Mouse (Mus musculus) liver, postnatal 0 days (tissue): Measurements from ENCODE around the gene Fam189a1. TPM values are rescaled to one million over a fixed set of nuclear protein-coding genes. Genes with fewer than 3 reads are reported as not detected.
A peak's percentile ranks its signal among the peaks of the same experiment; 100 is the strongest.

ENCODE experiments used
- ATAC-seq: fragments of 200-750 bp; cut with Nextera tagmentation; 2 replicates; pipeline ENCODE4 v1.8.0; 2017; ENCODE audit warnings: mild to moderate bottlenecking, moderate library complexity
- DNase-seq: peaks from one replicate; pipeline ENCODE4 v3.0.0-alpha.2; 2016
- H3K27ac ChIP-seq: fragments of 300-500 bp; sonication (generic); 2 replicates; pipeline ENCODE4 v1.5.1; 2014; ENCODE audit warnings: antibody characterized with exemption, moderate library complexity, mild to moderate bottlenecking, low read depth
- H3K27me3 ChIP-seq: fragments of 300-500 bp; sonication (generic); 2 replicates; pipeline ENCODE4 v1.6.1; 2014; ENCODE audit warnings: low read length, control low read depth, mixed read lengths; ENCODE audit not compliant: insufficient read depth
- H3K36me3 ChIP-seq: fragments of 300-500 bp; sonication (generic); replicated peaks from 2 replicates; pipeline ENCODE4 v1.6.1; 2014; ENCODE audit warnings: mild to moderate bottlenecking, control low read depth, low read length, moderate library complexity, mixed read lengths; ENCODE audit not compliant: insufficient read depth
- H3K4me1 ChIP-seq: fragments of 300-500 bp; sonication (generic); 2 replicates; pipeline ENCODE4 v1.6.1; 2014; ENCODE audit warnings: antibody characterized with exemption, mild to moderate bottlenecking, control low read depth; ENCODE audit not compliant: insufficient read depth
- H3K4me2 ChIP-seq: fragments of 300-500 bp; sonication (generic); 2 replicates; pipeline ENCODE4 v1.6.1; 2014; ENCODE audit warnings: low read depth, mild to moderate bottlenecking, low read length, moderate library complexity, mixed read lengths
- H3K4me3 ChIP-seq: fragments of 300-500 bp; sonication (generic); 2 replicates; pipeline ENCODE4 v1.5.1; 2014; ENCODE audit warnings: low read depth, low read length
- H3K9ac ChIP-seq: fragments of 300-500 bp; sonication (generic); replicated peaks from 2 replicates; pipeline ENCODE4 v1.6.1; 2014; ENCODE audit warnings: mild to moderate bottlenecking, moderate library complexity
- H3K9me3 ChIP-seq: fragments of 300-500 bp; sonication (generic); 2 replicates; pipeline ENCODE4 v1.6.1; 2016; ENCODE audit warnings: mild to moderate bottlenecking, control low read depth, low read length, mixed read lengths
- CTCF ChIP-seq: sonication (generic); IDR thresholded peaks from 2 replicates; pipeline ENCODE4 v1.5.1; 2016; ENCODE audit warnings: antibody characterized with exemption, low read depth
- EP300 ChIP-seq: IDR thresholded peaks from 2 replicates; pipeline ENCODE4 v1.6.1; 2016; ENCODE audit warnings: antibody characterized with exemption, low read depth, mild to moderate bottlenecking
- WGBS: fragments of 180-500 bp; shearing (Covaris S2); extraction: QIAGEN DNeasy Blood & Tissue Kit; methylation state at CpG from one replicate; pipeline ENCODE4 v1.1.7; 2014; ENCODE audit not compliant: insufficient replicate concordance; 5-methylcytosine and 5-hydroxymethylcytosine counted together
- polyA plus RNA-seq: library from polyadenylated mRNA; unstranded; fragments of >200 nt; fragmentation: Nextera tagmentation; extraction: Ambion mirVana; gene quantifications from 2 replicates; pipeline ENCODE4 v1.2.1, GENCODE M21; 2015

The Fam189a1 gene
- polyA plus RNA-seq, 1 experiment from 2014 or later, result 0.36 TPM

DNA sequence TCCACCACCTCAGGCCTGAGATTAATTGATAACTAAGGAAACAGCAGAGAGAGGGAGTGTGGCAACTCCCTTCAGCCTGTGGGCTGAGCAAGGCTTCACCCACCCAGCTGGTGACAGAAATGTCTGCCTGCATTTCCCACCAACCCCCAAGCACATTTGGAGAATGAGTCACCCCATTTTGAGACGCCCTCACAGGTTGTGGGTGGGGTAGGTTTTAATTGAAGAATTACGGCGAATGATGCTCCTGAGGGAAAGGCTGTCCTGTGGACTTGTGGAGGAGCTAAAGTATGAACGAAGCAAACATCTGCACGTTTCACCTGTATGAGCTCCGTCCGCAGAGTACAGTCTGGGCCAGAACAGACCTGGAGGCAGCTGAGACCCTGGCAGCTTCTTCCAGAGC, 404.2 kb downstream of the Fam189a1 start:
- no peaks in the 10 kb centered on the region for H3K27me3 ChIP-seq
- no peak for TF ChIP-seq CTCF
- no peak for TF ChIP-seq EP300
- H3K4me1 ChIP-seq, result peaks cover 5% of the 10 kb centered on the region; the same call in 1 of the 2 replicates
- no peak overlapping the region for H3K27ac ChIP-seq
- H3K36me3 ChIP-seq, result no peaks in the 10 kb centered on the region
- ATAC-seq, result no peak
- H3K4me3 ChIP-seq, result no peak overlapping the region
- 89% methylated on average over 7 of the region's 7 CpGs for WGBS
- no peaks in the 10 kb centered on the region for H3K9me3 ChIP-seq
- DNase-seq, result no peak
- no peak overlapping the region for H3K9ac ChIP-seq
- no peak overlapping the region for H3K4me2 ChIP-seq

DNA sequence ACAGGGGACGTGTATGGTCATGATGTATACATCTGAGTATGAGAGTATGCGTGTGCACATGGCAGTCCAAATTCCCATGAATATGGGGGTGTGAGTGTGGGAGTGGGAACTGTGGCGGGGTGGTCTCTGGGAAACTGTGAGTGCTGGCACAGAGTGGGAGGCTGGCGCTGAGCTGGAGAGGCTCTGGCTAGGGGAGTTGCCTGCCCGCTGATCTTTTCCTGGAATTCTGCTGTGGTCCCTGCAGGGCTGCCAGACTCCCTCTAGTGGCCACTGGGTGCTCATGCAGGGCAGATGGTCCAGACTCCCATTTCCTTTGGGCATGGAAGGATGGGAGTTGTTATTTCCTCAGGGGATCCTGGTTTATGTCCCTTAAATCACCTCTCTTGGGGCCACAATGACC, 404.9 kb downstream of the Fam189a1 start:
- Histone ChIP-seq H3K27me3 (no peaks in the 10 kb centered on the region), H3K27ac (no peak overlapping the region), H3K4me1 (peaks cover 5% of the 10 kb centered on the region; the same call in 1 of the 2 replicates), H3K9me3 (no peaks in the 10 kb centered on the region), H3K36me3 (no peaks in the 10 kb centered on the region), H3K4me3 (no peak overlapping the region), H3K9ac (no peak overlapping the region), H3K4me2 (no peak overlapping the region)
- DNase-seq, result peak; percentile 63
- TF ChIP-seq CTCF (peak; percentile 88), EP300 (no peak)
- no peak for ATAC-seq
- 28% methylated on average over 5 of the region's 5 CpGs for WGBS

DNA sequence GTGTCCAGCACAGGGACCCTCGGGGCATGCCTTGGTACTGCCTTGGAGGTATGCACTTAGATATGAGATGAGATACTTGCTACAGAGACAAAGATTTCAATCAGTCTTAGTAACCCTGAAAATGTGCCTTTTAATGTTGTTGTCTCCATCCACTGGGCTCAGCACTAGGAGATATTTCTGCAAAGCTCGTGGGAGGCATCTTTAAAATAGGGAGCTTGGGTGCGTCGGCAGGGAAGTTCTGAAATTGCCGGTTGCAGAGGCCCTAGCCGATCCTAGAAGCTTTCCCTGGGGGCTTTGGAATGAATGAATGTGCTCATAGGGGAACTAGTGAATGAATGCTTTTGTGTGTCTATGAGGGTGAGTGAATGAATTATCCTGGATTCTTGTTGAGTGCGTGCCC, 412.8 kb downstream of the Fam189a1 start:
- no peak for TF ChIP-seq EP300
- no peaks in the 10 kb centered on the region for H3K36me3 ChIP-seq
- no peak overlapping the region for H3K9ac ChIP-seq
- DNase-seq (no peak), ATAC-seq (no peak)
- H3K4me1 ChIP-seq, result no peaks in the 10 kb centered on the region
- 76% methylated on average over 7 of the region's 7 CpGs for WGBS
- no peak overlapping the region for H3K4me2 ChIP-seq
- no peak overlapping the region for H3K4me3 ChIP-seq
- no peak overlapping the region for H3K27ac ChIP-seq
- H3K9me3 ChIP-seq, result no peaks in the 10 kb centered on the region
- no peaks in the 10 kb centered on the region for H3K27me3 ChIP-seq

DNA sequence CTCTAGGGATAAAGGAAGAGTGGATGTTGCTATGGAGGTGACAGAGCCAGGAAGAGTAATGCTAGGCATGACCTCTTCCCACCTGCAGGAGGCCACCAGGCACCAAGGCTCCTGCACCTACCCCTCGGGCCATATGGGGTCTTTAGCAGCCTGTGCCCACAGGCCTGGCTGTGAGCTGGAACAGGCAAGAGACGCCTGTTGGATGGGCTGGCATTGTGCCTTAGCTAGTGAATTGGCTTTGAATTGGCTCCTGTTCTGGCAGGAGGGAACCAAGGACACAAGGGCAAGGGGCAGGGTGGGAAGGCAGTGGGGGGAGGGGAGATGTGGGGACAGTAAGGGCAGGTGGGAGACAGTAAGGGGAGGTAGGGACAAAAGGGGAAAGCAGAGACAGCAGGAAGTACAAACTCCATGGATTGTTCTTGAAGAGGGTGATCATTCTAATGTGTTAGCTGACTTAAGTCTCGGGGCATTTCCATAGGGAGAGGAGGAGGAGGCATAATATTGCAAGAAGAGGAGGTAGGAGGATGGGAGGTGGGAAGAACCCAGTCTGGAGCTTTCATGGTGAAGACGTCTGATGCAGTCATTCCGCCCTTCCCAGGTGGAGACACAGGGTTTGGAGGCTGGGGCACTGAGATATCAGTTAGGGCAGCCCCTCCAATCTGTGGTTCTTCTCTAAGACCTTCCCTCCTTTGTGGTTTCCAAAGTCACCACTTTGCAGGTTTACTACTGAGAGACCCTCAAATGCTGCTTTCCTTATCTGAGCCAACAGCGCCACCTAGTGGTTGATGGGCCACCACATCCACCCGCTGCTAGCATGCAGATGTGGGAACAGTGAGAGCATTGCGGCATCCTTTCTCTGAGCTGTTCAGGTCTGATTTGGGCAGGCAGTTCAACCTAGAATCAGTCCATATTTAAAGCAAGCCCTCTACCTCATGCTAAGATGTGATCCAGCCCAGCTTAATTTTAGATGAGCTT, 414.8 kb downstream of the Fam189a1 start:
- H3K36me3 ChIP-seq, result no peaks in the 10 kb centered on the region
- H3K4me1 ChIP-seq, result no peaks in the 10 kb centered on the region
- 29% methylated on average over 8 of the region's 8 CpGs for WGBS
- H3K4me3 ChIP-seq, result no peak overlapping the region
- H3K9me3 ChIP-seq, result no peaks in the 10 kb centered on the region
- no peaks in the 10 kb centered on the region for H3K27me3 ChIP-seq
- H3K4me2 ChIP-seq, result no peak overlapping the region
- DNase-seq (peak; percentile 74), ATAC-seq (no peak)
- TF ChIP-seq CTCF (peak; percentile 96), EP300 (no peak)
- no peak overlapping the region for H3K9ac ChIP-seq
- no peak overlapping the region for H3K27ac ChIP-seq

DNA sequence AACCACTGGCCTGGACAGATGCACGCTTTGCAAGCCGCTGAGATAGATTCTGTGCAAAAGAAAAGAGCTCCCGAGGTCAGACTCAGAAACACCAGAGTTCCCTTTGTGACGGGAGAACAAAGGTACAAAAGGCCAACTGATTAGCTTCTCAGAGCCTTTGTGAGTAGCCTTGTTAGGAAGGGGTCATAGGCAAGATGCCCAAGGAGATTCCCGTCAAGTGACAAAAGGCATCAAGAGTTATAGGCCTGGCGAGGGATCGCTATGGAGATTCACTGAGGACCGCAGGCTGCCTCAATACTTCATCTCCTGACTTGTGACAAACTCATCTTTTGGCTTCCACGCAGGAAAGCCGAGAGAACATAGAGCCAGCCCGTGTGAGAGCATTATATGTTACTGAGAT, 417.2 kb downstream of the Fam189a1 start:
- Histone ChIP-seq H3K27ac (no peak overlapping the region), H3K9ac (no peak overlapping the region), H3K4me1 (no peaks in the 10 kb centered on the region), H3K4me3 (no peak overlapping the region), H3K36me3 (no peaks in the 10 kb centered on the region), H3K9me3 (no peaks in the 10 kb centered on the region), H3K4me2 (no peak overlapping the region), H3K27me3 (no peaks in the 10 kb centered on the region)
- ATAC-seq, result no peak
- WGBS, result 72% methylated on average over 11 of the region's 11 CpGs
- TF ChIP-seq CTCF, result no peak
- TF ChIP-seq EP300, result no peak
- no peak for DNase-seq

DNA sequence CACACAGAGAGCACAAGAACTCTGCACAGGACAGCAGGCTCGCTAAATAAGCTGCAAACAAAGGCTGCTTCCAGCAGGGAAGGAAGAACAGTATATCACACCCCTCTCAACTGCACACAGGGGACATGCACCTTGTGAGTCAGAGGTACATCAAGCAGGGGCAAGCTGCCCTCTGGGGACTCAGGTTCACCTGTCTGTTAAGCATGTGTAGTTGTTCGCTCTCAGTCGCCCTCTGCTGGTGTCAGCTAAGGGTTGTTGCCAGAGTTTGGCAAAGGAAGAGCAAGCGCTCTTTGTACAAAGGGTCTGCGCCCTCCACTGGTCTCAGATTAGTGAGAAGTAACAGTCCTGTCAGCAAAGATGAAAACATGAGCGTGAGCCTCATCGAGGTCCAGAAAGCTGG, 426.6 kb downstream of the Fam189a1 start:
- peak; percentile 43 for DNase-seq

More for the DNA sequence above, 426.6 kb downstream of the Fam189a1 start:
- Histone ChIP-seq H3K36me3 (no peaks in the 10 kb centered on the region), H3K27ac (no peak overlapping the region), H3K4me2 (no peak overlapping the region), H3K9ac (no peak overlapping the region), H3K4me3 (no peak overlapping the region), H3K4me1 (no peaks in the 10 kb centered on the region), H3K9me3 (no peaks in the 10 kb centered on the region), H3K27me3 (no peaks in the 10 kb centered on the region)
- ATAC-seq, result no peak
- TF ChIP-seq EP300, result no peak
- peak; percentile 59 for TF ChIP-seq CTCF
- 31% methylated on average over 7 of the region's 7 CpGs for WGBS
